Mouse (Mus musculus): ENCODE measurements at regions not wholly inside any gene's neighbourhood (a gene's known extent, or its start where the extent isn't known, plus 50 kb on each side); places are given as distances from the start of the nearest gene placed in this dataset.

GRCm38 (mm10) chr13:44077022-44077421, 292.4 kb downstream of the Cd83 start:
- TF ChIP-seq GATA1 (IDR thresholded peaks at IDR 0.05; ENCODE audit: low read length), result no peak
- no peak for TF ChIP-seq TAL1 (IDR thresholded peaks at IDR 0.05; ENCODE audit: low read length)

Data from erythroblast, embryonic 14.5 days (primary cell).